Mouse (Mus musculus): ENCODE results near the gene Srsf6. TPM values are rescaled to one million over a fixed set of nuclear protein-coding genes. Genes with fewer than 3 reads are reported as not detected.
"Not testable (repeated sequence)": the region's sequence is repeated elsewhere in the genome, so short reads cannot be mapped to it uniquely, and the experiment has no call there.

Gene Srsf6
- total RNA-seq (2022) = 10 to 100 TPM; 76.9 to 90.1 (median 84.4) TPM

- peak; percentile 85 for DNase-seq (ENCODE audit: low spot score in 2 of 2)
These were observed at the start of gene Srsf6 for GRCm38 (mm10) chr2:162931123-162931673. Gene Srsf6, plus strand, starts transcription at chr2:162931528.

GRCm38 (mm10) chr2:162884101-162884500 lies 47.2 kb upstream of the Srsf6 start:
- DNase-seq (ENCODE audit: low spot score in 2 of 2) = peak in 1 of 2 experiments; percentile 50

GRCm38 (mm10) chr2:162887121-162887520 lies 44.2 kb upstream of the Srsf6 start:
- no peak for DNase-seq (ENCODE audit: low spot score in 2 of 2)

- DNase-seq (ENCODE audit: low spot score in 2 of 2) = peak in 1 of 2 experiments; percentile 75
These were observed 42.7 kb upstream of the Srsf6 start for GRCm38 (mm10) chr2:162888677-162889076.

- no peak for DNase-seq (ENCODE audit: low spot score in 2 of 2)
These were observed 42.1 kb upstream of the Srsf6 start for GRCm38 (mm10) chr2:162889191-162889590.

- no peak for DNase-seq (ENCODE audit: low spot score in 2 of 2)
These were observed 41.6 kb upstream of the Srsf6 start for GRCm38 (mm10) chr2:162889731-162890130.

GRCm38 (mm10) chr2:162892979-162893378 lies 38.3 kb upstream of the Srsf6 start:
- DNase-seq (ENCODE audit: low spot score in 2 of 2) = not testable (repeated sequence)

- not testable (repeated sequence) for DNase-seq (ENCODE audit: low spot score in 2 of 2)
These were observed 32.1 kb upstream of the Srsf6 start for GRCm38 (mm10) chr2:162899256-162899655.

- no peak for DNase-seq (ENCODE audit: low spot score in 2 of 2)
These were observed 31.3 kb upstream of the Srsf6 start for GRCm38 (mm10) chr2:162899880-162900589.

- no peak for DNase-seq (ENCODE audit: low spot score in 2 of 2)
These were observed 30.8 kb upstream of the Srsf6 start for GRCm38 (mm10) chr2:162900590-162900916.

- no peak for DNase-seq (ENCODE audit: low spot score in 2 of 2)
These were observed 25.4 kb upstream of the Srsf6 start for GRCm38 (mm10) chr2:162905902-162906301.

GRCm38 (mm10) chr2:162908052-162908491 lies 23.3 kb upstream of the Srsf6 start:
- DNase-seq (ENCODE audit: low spot score in 2 of 2) = no peak

- no peak for DNase-seq (ENCODE audit: low spot score in 2 of 2)
These were observed 17.3 kb upstream of the Srsf6 start for GRCm38 (mm10) chr2:162914040-162914439.

- DNase-seq (ENCODE audit: low spot score in 2 of 2) = no peak
These were observed 16.8 kb upstream of the Srsf6 start for GRCm38 (mm10) chr2:162914519-162914918.

GRCm38 (mm10) chr2:162919926-162920325 lies 11.4 kb upstream of the Srsf6 start:
- no peak for DNase-seq (ENCODE audit: low spot score in 2 of 2)

GRCm38 (mm10) chr2:162922183-162922582 lies 9.1 kb upstream of the Srsf6 start:
- no peak for DNase-seq (ENCODE audit: low spot score in 2 of 2)

- DNase-seq (ENCODE audit: low spot score in 2 of 2) = peak in 1 of 2 experiments; percentile 57
These were observed 8.5 kb upstream of the Srsf6 start for GRCm38 (mm10) chr2:162922834-162923233.

- no peak for DNase-seq (ENCODE audit: low spot score in 2 of 2)
These were observed 7.2 kb upstream of the Srsf6 start for GRCm38 (mm10) chr2:162924126-162924525.

GRCm38 (mm10) chr2:162927918-162928585 lies 3.3 kb upstream of the Srsf6 start:
- DNase-seq (ENCODE audit: low spot score in 2 of 2) = no peak

- no peak for DNase-seq (ENCODE audit: low spot score in 2 of 2)
These were observed 1.6 kb upstream of the Srsf6 start for GRCm38 (mm10) chr2:162929704-162930103.

- no peak for DNase-seq (ENCODE audit: low spot score in 2 of 2)
These were observed 709 bp upstream of the Srsf6 start for GRCm38 (mm10) chr2:162930516-162931122.

Measured in left cerebral cortex, adult 8-10 months (tissue).